Mouse (Mus musculus): Measurements from ENCODE around the gene Gckr.

Gene Gckr

DNA sequence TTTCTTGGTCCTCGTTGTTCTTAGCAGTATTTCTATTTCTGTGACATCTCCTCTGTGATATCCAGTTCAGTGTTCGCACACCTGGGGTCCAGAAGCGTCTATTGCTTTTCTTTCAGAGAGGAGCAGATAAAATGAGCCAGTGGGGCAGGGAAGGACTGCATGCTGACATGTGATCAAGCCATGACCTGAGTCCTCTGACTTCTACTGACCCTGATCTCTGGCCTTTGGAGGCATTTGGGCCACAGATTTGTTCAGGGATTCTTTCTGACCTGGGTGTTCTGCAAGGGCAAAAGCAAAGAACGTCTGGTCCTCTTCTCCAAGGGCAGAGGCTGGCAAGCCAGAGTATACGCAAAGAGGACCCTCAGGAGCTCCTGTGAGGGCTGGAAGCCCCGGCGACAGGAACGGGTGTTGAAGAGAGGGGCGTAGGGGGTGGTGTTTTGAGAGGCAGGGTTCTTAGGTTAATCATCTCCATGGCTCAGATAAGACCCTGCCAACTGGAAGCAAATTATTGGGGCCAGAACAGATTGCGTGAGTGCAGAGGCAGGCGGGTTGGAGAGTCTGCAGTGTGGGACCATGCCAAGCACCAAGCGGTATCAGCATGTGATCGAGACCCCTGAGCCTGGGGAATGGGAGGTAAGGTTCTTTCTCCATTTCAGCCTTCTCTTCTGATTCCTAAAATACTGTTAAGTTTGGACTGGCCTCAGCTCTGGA is at the start of gene Gckr:
Gckr (plus strand) TSS at position 397 of the 711 bp plus-strand sequence.
- DNase-seq (ENCODE audit: low read depth, low spot score) = no peak

DNA sequence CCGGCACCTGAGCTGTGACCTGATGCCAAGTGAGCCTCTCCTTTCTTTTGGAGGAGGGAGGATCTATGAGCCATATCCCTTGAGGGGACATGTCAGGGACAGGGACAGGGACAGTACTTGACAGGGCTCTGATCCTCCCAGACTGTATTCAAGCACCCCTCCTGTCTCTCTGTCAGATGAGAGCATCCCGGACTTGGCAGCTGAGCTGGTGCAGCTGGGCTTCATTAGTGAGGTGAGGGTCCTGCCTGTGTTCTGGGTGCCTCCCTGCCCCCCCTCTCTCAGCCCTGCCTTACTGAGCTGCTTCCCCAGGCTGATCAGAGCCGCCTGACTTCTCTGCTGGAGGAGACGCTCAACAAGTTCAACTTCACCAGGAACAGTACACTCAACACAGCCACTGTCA is 46.5 kb upstream of the Gckr start:
- no peak for DNase-seq (ENCODE audit: low read depth, low spot score)

DNA sequence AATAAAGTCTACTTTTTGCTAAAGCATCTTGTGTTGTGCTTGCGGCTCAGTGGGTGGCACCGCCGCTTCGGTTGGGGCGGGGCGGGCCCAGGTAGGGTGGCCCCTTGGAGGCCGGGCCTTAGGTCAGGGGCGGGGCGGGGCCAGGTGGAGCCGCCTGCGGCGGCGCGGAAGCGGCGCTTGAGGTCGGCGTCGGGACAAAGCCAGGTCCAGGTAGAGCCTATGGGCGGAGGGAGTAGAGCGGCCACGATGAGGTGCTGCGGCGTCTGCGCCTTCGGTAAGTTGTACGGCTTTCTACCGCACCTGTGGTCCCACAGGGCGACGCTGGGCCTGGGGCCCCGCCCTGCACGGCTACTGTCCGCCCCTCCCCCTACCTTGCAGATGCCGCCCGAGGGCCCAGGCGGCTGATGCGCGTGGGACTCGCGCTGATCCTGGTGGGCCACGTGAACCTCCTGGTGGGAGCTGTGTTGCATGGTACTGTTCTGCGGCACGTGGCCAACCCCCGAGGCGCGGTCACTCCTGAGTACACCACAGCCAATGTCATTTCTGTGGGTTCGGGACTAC is 45.6 kb upstream of the Gckr start, which contains the start of gene Krtcap3:
Krtcap3 (plus strand) TSS at position 151 of the 561 bp plus-strand sequence.
- no peak for DNase-seq (ENCODE audit: low read depth, low spot score)

DNA sequence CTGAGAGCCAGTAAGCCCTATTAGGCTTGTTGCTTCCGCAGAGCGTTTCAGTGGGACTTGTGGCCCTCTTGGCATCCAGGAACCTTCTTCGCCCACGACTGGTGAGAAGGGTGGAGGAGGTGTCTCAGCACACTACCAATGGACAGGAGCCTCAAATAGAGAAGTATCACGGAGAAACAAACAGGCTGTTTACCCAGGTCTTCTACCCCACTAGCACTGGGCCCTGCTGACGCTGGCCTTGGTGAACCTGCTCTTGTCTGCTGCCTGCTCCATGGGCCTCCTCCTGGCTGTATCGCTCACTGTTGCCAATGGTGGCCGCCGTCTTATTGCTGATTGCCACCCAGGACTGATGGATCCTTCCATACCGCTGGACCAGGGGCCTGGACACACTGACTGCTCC is 45.1 kb upstream of the Gckr start:
- DNase-seq (ENCODE audit: low read depth, low spot score) = no peak

DNA sequence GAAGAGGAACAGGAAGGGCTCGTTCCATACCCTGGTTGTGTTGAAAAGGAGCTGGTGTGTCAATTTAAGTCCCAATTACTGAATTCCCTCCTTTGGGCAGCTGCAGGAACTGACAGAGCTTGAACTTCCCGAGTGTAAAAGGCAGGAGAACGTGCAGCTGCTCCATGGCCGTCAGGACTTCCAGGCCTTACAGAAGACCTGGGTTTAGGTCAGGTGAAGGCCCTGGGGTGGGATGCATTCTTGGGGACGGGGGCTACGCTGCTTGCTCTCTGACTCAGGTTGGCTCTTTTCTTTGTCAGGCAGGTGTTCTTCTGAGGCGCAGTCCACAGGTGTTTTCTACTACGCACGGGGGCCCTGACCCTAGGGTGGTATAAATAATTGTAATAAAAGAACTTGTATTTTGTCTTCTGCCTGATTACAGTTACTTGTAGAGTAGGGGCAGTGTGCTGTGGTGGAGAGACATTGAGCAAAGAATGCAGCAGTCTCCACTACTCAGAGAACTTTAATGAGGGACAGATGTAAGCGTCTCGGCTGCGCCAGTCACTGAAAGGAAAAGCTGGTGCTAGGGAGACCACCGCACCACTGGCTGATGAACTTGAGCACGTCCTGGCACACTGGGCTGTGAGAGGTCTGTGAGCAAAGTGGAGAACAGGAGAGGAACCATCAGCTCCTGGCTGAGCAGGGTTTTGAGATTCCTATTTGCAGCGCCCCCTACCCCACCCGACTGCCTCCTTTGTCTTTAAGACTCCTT is 44.3 kb upstream of the Gckr start:
- DNase-seq (ENCODE audit: low read depth, low spot score) = no peak

DNA sequence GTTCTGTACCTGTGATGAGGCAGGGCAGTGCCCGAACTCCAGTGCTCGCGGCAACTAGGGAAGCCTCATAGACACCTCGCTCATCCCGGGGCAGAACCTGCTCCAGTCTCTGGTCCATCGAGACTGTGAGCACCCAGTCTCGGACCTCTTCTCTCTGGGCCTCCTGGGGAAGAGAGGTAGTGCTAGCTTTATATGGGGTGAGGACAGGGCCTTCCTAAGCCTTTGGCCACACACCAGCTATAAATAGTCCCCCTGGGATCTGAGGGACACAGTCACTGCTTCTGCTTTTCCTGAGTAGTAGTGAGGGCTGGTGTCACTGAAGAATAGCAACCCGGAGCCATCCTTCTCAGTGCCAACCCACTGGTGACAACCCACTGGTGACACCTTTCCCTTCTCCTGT is 43.4 kb upstream of the Gckr start:
- DNase-seq (ENCODE audit: low read depth, low spot score) = no peak

DNA sequence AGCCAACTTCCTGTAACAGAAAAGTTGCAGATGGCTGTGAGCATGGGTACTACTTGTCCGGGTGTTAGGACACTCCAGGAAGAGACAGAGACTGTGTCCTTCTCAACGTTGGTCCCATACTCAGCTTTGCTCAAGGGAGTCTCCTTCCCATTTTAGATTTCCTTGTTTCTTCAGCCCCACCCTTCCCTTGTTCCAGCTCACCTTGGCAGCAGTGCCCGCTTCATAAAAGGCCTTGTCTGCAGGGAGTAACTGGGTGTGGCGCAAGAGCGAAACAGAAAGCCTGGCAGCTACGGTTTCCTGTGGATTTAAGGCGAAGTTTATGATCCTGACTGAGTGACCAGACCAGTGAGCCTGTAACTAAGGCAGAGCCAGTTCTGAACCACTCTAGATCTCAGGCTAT is 42.8 kb upstream of the Gckr start:
- DNase-seq (ENCODE audit: low read depth, low spot score) = no peak

DNA sequence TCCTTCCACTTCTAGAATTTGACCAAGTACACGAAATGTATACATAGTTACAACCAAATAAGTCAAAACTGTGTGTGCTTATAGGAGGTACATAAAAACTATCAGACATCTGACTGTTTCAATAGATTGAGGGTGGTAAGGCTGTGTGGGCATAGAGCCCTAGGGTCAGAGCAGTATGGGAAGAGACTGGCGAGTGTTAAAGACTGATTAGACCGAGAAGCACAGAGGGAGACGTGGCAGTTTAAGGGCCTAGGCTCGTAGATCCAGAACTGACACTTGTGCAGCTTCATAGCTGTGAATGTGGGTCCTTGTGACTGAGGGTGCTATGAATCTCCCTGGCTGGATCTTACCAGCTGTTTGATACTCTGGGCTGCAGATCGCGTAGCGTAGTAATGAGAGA is 42.3 kb upstream of the Gckr start:
- DNase-seq (ENCODE audit: low read depth, low spot score) = no peak

DNA sequence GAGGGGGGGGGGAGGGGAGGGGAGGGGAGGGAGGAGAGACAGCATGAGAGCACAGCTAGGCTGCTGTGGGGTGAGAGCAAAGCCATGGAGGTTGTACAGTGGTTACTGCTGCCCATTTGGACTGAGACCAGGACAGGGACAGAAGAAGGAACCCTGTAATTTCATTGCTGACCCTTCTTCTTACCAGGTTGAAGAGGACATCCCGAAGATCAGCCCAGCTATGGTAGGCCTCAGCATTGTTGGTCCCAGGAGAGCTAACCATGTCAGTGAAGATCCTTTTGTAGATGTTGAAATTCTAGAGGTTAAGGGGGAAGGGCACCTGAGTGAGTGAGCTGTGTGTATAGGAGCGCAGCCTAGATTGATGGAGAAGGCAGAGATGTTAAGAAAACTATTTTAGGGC is 41.9 kb upstream of the Gckr start:
- DNase-seq (ENCODE audit: low read depth, low spot score) = no peak

DNA sequence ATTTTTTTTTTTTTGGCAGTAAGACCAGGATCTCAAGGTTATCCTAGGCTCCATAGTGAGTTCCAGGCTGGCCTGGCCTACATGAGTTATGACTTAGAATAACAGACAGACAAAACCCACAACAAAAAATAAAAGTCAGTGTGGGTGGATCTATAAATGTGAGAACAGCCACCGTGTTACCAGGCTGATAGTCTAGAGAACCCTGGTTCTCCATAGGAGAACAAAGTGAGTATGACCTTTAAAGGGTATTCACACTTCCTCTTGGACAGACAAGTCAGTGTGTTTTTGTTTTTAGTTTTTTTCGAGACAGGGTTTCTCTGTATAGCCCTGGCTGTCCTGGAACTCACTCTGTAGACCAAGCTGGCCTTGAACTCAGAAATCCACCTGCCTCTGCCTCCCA is 41.3 kb upstream of the Gckr start:
- no peak for DNase-seq (ENCODE audit: low read depth, low spot score)

DNA sequence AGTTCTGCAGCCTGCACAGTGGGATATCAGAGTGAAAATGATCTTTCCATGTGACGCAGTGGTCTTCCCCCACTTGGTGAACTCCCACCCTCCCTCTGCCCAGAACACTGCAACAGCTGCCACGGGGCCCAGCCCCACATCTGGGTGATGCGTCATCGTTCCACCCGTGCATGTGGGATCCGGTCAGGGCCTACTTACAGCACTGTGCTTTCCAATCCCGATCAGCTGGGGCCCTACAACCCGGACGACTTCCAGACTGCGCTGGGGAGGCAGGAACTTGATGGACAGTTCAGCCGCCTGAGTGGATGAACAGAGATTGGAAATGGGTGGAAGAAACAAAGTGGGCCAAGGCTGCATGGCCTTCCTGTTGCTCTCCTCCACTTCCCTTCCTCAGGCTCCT is 39.6 kb upstream of the Gckr start:
- no peak for DNase-seq (ENCODE audit: low read depth, low spot score)

DNA sequence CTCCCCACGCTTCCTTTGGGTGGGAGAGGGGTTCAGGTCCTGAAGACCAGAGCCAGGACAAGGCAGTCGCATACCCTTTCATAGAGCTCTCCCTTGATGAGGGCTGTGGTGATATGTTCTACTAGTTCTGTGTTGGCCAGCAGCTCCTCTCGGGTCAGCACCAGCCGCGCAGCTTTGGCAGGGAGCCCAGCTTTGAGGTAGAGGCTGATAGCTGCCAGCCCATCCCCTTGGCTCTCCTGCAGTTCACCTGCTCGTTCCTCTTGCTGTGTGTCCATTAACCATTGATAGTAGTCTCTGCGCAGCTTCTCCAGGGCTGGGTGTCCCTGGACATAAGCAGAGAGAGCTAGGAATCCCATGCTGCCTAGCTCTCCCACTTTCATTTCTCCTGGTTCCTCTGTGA is 31.1 kb upstream of the Gckr start:
- DNase-seq (ENCODE audit: low read depth, low spot score) = no peak

DNA sequence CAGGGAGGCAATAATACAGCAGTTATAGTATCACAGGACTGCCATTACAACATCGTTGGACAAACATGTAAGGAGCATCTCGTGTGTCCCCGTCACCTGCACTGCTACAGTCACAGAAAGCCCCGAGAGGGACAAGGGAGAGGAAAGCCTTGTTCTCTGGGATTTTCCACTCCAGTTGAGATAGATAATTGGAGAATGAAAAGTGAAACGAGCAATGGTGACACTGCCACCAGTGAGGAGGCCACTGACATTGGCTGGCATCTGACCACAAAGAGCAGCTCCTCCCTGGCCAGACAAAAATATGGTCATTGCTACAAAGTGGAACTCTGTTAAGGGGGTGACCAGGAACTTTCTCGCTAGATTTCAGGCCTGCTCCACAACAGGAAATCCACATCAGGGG is 29.6 kb upstream of the Gckr start:
- no peak for DNase-seq (ENCODE audit: low read depth, low spot score)

DNA sequence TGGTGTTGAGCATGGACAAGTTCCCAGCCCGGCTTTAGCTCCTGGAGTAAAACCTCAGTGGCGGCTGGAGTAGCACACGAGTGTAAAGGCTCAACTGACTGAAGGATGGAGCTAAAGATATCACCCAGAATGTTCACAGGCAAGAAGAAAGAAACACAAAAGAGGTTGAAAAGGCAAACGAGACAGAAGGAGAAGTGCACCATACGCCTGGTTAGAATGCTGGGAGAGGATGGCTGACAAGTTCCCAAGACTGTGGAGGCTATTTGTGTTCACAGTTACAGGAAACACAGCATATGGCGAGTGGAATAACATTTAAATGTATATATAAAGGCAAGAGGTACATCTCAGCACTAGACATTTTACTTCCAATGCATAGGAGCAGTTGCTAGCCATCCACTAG is 24.2 kb upstream of the Gckr start:
- no peak for DNase-seq (ENCODE audit: low read depth, low spot score)

DNA sequence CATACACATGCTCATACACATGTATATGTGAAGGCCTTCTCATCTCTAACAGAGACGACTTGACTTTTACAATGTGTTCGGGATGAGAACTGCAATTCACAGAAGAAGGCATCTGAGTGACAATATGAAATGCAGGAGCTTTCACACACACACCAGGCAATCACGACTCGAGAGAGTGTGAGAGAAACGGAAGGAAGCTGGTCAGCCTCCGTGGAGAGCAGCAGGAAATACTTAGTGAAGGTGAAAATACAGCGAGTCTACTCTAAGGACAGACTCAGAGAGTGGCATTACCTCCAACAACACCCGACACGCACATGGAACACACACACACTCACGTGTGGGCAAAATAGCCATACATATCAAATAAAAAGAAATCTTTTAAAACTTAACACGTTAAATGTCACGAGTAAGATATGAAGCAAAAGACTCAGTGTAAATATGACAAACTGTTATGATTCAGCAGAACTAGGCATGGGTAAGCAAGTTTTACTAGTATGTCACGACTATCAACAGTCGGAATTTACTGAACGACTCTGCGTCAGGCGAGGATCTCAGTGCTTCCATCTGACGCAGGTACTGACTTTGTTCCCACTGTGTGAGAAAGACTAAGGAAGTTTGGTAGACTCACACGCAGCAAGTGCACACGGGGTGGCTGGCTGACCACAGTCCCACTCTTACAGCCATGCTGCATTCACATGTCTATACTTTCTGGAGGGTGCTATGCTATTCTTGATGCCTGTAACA is 17.8 kb upstream of the Gckr start:
- no peak for DNase-seq (ENCODE audit: low read depth, low spot score)

DNA sequence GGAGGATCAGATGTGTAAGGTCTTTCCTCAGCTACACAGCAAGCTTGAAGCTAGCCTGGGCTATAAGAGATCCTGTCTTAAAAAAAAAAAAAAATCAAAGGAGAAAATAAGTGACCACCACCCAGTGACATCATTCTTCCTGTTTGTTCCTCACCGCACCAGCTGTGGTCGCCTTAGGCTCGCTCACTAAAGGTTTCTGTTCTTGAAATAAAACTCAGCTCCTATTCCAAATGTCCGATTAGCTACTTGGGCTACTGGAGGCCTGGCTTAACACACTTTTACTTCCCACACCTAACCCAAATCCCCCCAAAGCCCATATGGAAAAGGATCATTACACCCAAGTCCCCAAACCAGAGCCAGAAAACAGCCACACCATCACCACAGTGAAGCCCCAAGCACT is 9.0 kb upstream of the Gckr start:
- DNase-seq (ENCODE audit: low read depth, low spot score) = no peak

DNA sequence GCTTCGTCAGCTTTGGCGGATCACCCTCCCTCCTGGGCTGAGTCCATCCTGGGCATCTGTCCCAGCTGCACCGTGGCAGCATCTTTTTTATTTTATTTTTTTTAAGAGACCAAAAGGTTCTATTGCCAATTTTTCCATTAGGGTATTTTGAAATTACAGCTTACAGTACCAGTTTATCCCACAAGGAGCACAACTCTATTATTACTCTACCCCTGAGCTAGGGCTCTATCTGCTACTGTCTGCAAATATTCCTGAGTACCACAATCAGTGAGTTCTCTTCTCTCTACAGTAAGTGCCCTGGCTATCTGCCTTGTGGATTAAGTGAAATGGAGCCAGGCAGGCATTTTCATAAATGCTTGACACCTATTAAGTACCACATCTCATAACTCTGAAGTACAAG is 8.6 kb upstream of the Gckr start:
- no peak for DNase-seq (ENCODE audit: low read depth, low spot score)

DNA sequence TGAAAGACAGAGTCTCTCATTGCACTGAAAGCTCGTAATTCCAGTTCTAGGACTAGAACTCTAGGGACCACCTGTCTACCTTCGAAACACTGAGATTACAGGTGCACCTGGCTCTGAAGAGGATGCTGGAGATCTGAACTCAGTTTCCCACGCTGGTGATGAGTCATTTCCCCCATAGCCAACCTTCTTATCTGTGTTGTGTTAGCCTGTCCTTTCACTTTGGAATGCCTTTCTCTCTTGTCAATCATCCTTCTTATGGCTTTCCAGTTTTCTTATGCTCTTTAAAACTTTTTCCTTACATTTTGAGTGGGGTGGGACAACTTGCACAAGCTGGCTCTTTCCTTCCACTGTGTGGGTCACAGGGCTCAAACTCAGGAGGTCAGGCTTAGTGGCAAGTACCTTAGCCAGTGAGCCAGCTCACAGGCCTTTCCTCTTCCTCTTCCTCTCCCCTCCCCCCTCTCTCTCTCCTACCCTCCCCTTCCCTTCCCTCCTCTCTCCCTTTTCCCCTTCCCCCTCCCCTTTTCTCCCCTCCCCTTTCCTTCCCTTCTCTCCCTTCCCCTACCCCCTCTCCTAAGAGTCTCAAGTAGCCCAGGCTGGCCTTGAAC is 7.5 kb upstream of the Gckr start:
- no peak for DNase-seq (ENCODE audit: low read depth, low spot score)

DNA sequence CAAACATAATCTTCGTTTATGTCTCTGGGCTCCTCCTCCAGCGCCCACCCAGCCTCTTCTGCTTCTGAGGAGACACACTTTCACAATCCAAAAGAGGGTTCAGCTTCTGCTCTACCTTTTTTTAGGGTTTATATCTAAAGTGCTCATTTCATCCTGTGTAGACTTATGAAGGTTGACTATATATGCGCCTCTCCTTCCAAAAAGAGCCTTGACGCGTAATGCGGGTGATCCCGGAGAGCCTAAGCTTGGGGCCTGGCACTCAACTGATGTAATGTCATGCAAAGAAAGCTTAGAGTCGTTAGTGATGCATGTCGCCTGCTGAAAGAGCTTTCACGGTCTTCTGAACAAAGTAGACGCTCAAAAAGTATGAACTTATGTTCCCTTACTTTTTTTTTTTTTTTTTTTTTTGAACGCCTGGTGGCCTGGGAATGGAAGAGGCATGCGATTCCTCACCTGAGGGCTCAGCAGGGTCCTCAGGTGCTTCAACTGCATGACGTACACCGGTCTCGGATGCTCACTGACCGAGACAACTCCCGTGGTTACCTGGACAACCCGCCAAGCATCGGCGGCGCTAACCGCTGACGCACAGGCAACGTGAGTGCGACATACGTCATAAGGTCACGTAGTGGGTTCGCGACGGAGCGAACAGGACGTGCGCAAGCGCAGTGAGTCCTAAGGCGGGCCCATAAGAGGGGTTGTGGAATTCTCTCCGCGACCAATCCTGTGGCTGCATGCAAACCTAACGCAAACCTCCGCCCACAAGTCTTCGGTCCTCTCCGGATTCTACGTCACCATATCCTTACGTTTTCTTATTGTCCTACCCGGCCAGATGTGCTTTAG is 6.5 kb upstream of the Gckr start, which contains the start of gene Ift172:
Ift172 (minus strand) TSS at position 596 of the 840 bp plus-strand sequence.
- DNase-seq (ENCODE audit: low read depth, low spot score) = peak; percentile 94

DNA sequence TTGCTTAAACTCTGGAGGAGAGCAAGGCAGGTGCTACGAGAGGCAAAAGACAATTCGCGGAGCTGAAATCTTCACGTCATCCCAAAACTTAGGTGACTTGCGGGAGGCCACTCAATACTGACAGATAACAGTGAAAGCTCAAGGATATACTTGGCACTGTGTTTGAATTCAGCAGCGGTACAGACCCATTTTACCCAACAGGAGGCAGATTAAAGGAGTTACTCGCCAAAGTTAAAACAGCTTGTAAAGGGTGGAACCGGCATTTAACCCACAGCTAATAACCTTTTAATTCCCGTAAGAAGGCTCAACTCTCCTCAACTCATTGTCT is 5.9 kb upstream of the Gckr start:
- no peak for DNase-seq (ENCODE audit: low read depth, low spot score)

DNA sequence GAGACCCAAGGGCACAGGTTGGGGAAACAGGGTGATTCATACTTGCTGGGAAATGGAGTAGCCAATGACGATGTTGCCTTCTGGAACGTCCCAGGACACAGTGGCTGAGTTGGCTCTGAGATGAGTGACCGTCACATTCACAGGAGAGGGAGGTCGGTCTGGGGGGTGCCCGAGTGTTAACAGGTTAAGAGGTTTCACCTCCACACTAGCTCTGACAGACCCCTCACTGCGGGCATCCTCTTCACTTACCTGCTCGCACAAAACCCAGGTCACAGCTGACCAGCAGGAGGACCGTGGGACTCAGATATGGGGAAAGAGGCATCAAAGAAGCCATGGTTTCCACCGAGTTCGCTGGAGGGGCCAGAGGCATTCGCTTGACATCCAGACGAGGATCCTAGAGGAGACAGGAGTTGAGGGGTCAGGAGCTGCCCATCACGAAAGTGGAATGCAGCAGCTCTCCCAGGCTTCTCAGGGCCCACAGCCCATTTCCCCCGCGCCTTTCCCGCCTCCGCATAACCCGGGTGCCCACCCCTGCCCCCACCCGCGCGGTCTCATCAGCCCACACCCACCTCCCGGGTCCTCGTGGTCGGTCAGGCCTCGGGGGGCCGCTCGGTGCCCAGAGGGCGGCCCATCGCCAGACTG is 2.2 kb upstream of the Gckr start:
- DNase-seq (ENCODE audit: low read depth, low spot score) = no peak

All from c-Kit-negative CD71-positive TER-119-positive erythroid progenitor cells, embryonic 14.5 days (primary cell).